Mouse (Mus musculus): Measurements from ENCODE around the gene Lrig1.

Gene Lrig1

GRCm38 (mm10) chr6:94698509-94699172, 1.3 kb downstream of the Lrig1 start:
- no peak for DNase-seq (ENCODE audit: low spot score)

GRCm38 (mm10) chr6:94697423-94697822, 2.5 kb downstream of the Lrig1 start:
- peak; percentile 66 for DNase-seq (ENCODE audit: low spot score)

GRCm38 (mm10) chr6:94696182-94697080, 3.5 kb downstream of the Lrig1 start:
- peak; percentile 75 for DNase-seq (ENCODE audit: low spot score)

GRCm38 (mm10) chr6:94695121-94695930, 4.6 kb downstream of the Lrig1 start:
- DNase-seq (ENCODE audit: low spot score): peak; percentile 81

- DNase-seq (ENCODE audit: low spot score): no peak
Measured at GRCm38 (mm10) chr6:94694481-94694880, 5.5 kb downstream of the Lrig1 start.

- DNase-seq (ENCODE audit: low spot score): no peak
Measured at GRCm38 (mm10) chr6:94693091-94693490, 6.9 kb downstream of the Lrig1 start.

- no peak for DNase-seq (ENCODE audit: low spot score)
Measured at GRCm38 (mm10) chr6:94692003-94692402, 8.0 kb downstream of the Lrig1 start.

GRCm38 (mm10) chr6:94690247-94690646, 9.7 kb downstream of the Lrig1 start:
- DNase-seq (ENCODE audit: low spot score): no peak

- peak; percentile 80 for DNase-seq (ENCODE audit: low spot score)
Measured at GRCm38 (mm10) chr6:94688722-94689121, 11.2 kb downstream of the Lrig1 start.

- DNase-seq (ENCODE audit: low spot score): no peak
Measured at GRCm38 (mm10) chr6:94686048-94686447, 13.9 kb downstream of the Lrig1 start.

GRCm38 (mm10) chr6:94685611-94686010, 14.3 kb downstream of the Lrig1 start:
- no peak for DNase-seq (ENCODE audit: low spot score)

GRCm38 (mm10) chr6:94684844-94685557, 15.0 kb downstream of the Lrig1 start:
- DNase-seq (ENCODE audit: low spot score): no peak

GRCm38 (mm10) chr6:94683701-94684100, 16.3 kb downstream of the Lrig1 start:
- DNase-seq (ENCODE audit: low spot score): no peak

- DNase-seq (ENCODE audit: low spot score): no peak
Measured at GRCm38 (mm10) chr6:94682270-94682618, 17.7 kb downstream of the Lrig1 start.

- peak; percentile 66 for DNase-seq (ENCODE audit: low spot score)
Measured at GRCm38 (mm10) chr6:94681446-94682269, 18.3 kb downstream of the Lrig1 start.

- no peak for DNase-seq (ENCODE audit: low spot score)
Measured at GRCm38 (mm10) chr6:94680760-94681445, 19.1 kb downstream of the Lrig1 start.

GRCm38 (mm10) chr6:94679249-94679648, 20.7 kb downstream of the Lrig1 start:
- DNase-seq (ENCODE audit: low spot score): no peak

- DNase-seq (ENCODE audit: low spot score): no peak
Measured at GRCm38 (mm10) chr6:94678377-94679164, 21.4 kb downstream of the Lrig1 start.

- DNase-seq (ENCODE audit: low spot score): no peak
Measured at GRCm38 (mm10) chr6:94677448-94677847, 22.5 kb downstream of the Lrig1 start.

- no peak for DNase-seq (ENCODE audit: low spot score)
Measured at GRCm38 (mm10) chr6:94676840-94677239, 23.1 kb downstream of the Lrig1 start.
